Mouse (Mus musculus): ENCODE results near the gene Mrps5. TPM values are rescaled to one million over a fixed set of nuclear protein-coding genes. Genes with fewer than 3 reads are reported as not detected.
A peak's percentile ranks its signal among the peaks of the same experiment; 100 is the strongest.

Gene Mrps5
- total and polyA plus RNA-seq, 2 experiments from 2014 or later = 48.8 to 150 TPM

DNA sequence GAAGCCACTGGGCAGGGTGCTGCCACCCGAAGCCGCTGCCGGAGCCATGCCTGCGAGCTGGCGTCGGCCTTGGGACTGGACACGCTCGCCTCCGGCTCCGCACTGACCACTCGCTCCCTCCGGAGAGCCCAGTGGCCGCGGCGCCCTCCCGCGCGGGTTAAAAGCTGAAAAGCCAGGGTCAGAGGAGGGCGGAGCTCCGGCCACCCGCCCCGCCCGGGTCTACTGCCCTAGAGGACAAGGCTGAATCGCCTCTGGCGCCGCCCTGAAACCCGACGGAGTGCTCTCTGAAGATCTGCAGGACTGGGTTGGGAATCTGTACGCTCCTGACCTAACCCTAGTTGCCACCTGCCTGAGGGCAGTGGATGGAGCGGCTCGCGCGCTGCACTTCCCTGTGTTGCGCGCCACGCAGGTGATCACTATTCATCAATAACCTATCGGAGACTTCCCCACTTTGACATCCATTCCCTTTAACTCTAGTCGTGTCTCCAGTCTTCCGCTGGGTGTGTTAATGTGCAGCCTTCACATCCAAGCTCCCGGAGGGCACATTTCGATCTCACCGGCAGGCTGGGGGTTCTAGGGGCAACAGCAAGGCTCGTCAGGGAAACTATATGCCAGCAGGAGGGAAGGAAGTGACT is 69.2 kb downstream of the Mrps5 start, which contains the start of gene Mal:
Gene Mal, minus strand, starts transcription at position 610 of the 635 bp plus-strand sequence.
- no peak within 1 kb of the TSS for H3K27ac ChIP-seq (ENCODE audit: low read depth)

More for the DNA sequence above, 69.2 kb downstream of the Mrps5 start, which contains the start of gene Mal:
- no peak for TF ChIP-seq EP300 (IDR thresholded peaks at IDR 0.05; ENCODE audit: low read depth)
- TF ChIP-seq CTCF (IDR thresholded peaks at IDR 0.05; ENCODE audit: low read depth) = no peak
- peak within 1 kb of the TSS; percentile 82 for H3K4me2 ChIP-seq (ENCODE audit: low read depth, low read length)
- H3K27me3 ChIP-seq (ENCODE audit: control insufficient read depth, insufficient read depth, low read length) = peaks cover 58% of the 10 kb centered on the region
- H3K4me3 ChIP-seq (ENCODE audit: low read depth, low read length) = peak within 1 kb of the TSS; percentile 51
- no peaks in the 10 kb centered on the region for H3K36me3 ChIP-seq (replicated peaks; ENCODE audit: control insufficient read depth, insufficient read depth, low read length)
- ATAC-seq (ENCODE audit: insufficient read depth, low read depth) = 0 out of 2 replicates have a peak, but pooled peaks have one; percentile 17
- 0 out of 2 replicates have a peak within 1 kb of the TSS, but pooled peaks have one; percentile 38 for H3K9ac ChIP-seq (replicated peaks; ENCODE audit: low read depth, low read length)
- 1% methylated on average over 43 of the region's 43 CpGs for WGBS
- no peaks in the 10 kb centered on the region for H3K9me3 ChIP-seq (replicated peaks; ENCODE audit: control insufficient read depth, low read length)
- 0 out of 2 replicates have a peak, but pooled peaks cover 6% of the 10 kb centered on the region for H3K4me1 ChIP-seq (ENCODE audit: control insufficient read depth, insufficient read depth)
- no peak for DNase-seq (ENCODE audit: low spot score)

Other genes starting within 250 kb of the Mrps5 start
- gene Astl, start 248.6 kb upstream of the Mrps5 start, total RNA-seq (2014; rRNA removed; ENCODE audit: low replicate concordance) = not detected in 2 replicates
- not detected in 2 replicates for gene Astl, start 248.6 kb upstream of the Mrps5 start, polyA plus RNA-seq (2015; fragmentation: Nextera tagmentation; extraction: Ambion mirVana)
- 1.1 and 2.0 TPM in 2 replicates for gene Adra2b, start 224.0 kb upstream of the Mrps5 start, total RNA-seq (2014; rRNA removed; ENCODE audit: low replicate concordance)
- gene Adra2b, start 224.0 kb upstream of the Mrps5 start, polyA plus RNA-seq (2015; fragmentation: Nextera tagmentation; extraction: Ambion mirVana) = 0.67 and 0.71 TPM in 2 replicates
- 0.04 and 0.08 TPM in 2 replicates for gene Gpat2, start 162.0 kb upstream of the Mrps5 start, total RNA-seq (2014; rRNA removed; ENCODE audit: low replicate concordance)
- gene Gpat2, start 162.0 kb upstream of the Mrps5 start, polyA plus RNA-seq (2015; fragmentation: Nextera tagmentation; extraction: Ambion mirVana) = 0.04 and 0.20 TPM in 2 replicates
- gene Fahd2a, start 142.7 kb upstream of the Mrps5 start, total RNA-seq (2014; rRNA removed; ENCODE audit: low replicate concordance) = 30.3 and 58.0 TPM in 2 replicates
- 37.9 and 43.3 TPM in 2 replicates for gene Fahd2a, start 142.7 kb upstream of the Mrps5 start, polyA plus RNA-seq (2015; fragmentation: Nextera tagmentation; extraction: Ambion mirVana)
- gene Kcnip3, start 65.1 kb upstream of the Mrps5 start, total RNA-seq (2014; rRNA removed; ENCODE audit: low replicate concordance) = 3.5 and 7.9 TPM in 2 replicates
- gene Kcnip3, start 65.1 kb upstream of the Mrps5 start, polyA plus RNA-seq (2015; fragmentation: Nextera tagmentation; extraction: Ambion mirVana) = 0.20 and 0.40 TPM in 2 replicates
- gene Prom2, start 45.8 kb upstream of the Mrps5 start, total RNA-seq (2014; rRNA removed; ENCODE audit: low replicate concordance) = 0.04 and 6.0 TPM in 2 replicates
- gene Prom2, start 45.8 kb upstream of the Mrps5 start, polyA plus RNA-seq (2015; fragmentation: Nextera tagmentation; extraction: Ambion mirVana) = 0.03 and 0.08 TPM in 2 replicates
- 0.69 and 3.6 TPM in 2 replicates for gene Zfp661, start 128 bp upstream of the Mrps5 start, total RNA-seq (2014; rRNA removed; ENCODE audit: low replicate concordance)
- gene Zfp661, start 128 bp upstream of the Mrps5 start, polyA plus RNA-seq (2015; fragmentation: Nextera tagmentation; extraction: Ambion mirVana) = 1.4 and 1.6 TPM in 2 replicates
- gene Mal, start 69.5 kb downstream of the Mrps5 start, total RNA-seq (2014; rRNA removed; ENCODE audit: low replicate concordance) = 8.2 and 11.3 TPM in 2 replicates
- 1.7 and 2.5 TPM in 2 replicates for gene Mal, start 69.5 kb downstream of the Mrps5 start, polyA plus RNA-seq (2015; fragmentation: Nextera tagmentation; extraction: Ambion mirVana)
- 13.0 and 17.6 TPM in 2 replicates for gene Mall, start 142.7 kb downstream of the Mrps5 start, total RNA-seq (2014; rRNA removed; ENCODE audit: low replicate concordance)
- 7.0 and 7.4 TPM in 2 replicates for gene Mall, start 142.7 kb downstream of the Mrps5 start, polyA plus RNA-seq (2015; fragmentation: Nextera tagmentation; extraction: Ambion mirVana)
- 6.7 and 8.9 TPM in 2 replicates for gene Nphp1, start 201.7 kb downstream of the Mrps5 start, total RNA-seq (2014; rRNA removed; ENCODE audit: low replicate concordance)
- 17.2 and 21.3 TPM in 2 replicates for gene Nphp1, start 201.7 kb downstream of the Mrps5 start, polyA plus RNA-seq (2015; fragmentation: Nextera tagmentation; extraction: Ambion mirVana)
- 4.6 and 13.3 TPM in 2 replicates for gene Mtln, start 205.3 kb downstream of the Mrps5 start, total RNA-seq (2014; rRNA removed; ENCODE audit: low replicate concordance)
- gene Mtln, start 205.3 kb downstream of the Mrps5 start, polyA plus RNA-seq (2015; fragmentation: Nextera tagmentation; extraction: Ambion mirVana) = 63.3 and 65.0 TPM in 2 replicates
- 17.7 and 20.8 TPM in 2 replicates for gene Bub1, start 244.6 kb downstream of the Mrps5 start, total RNA-seq (2014; rRNA removed; ENCODE audit: low replicate concordance)
- 8.4 and 9.0 TPM in 2 replicates for gene Bub1, start 244.6 kb downstream of the Mrps5 start, polyA plus RNA-seq (2015; fragmentation: Nextera tagmentation; extraction: Ambion mirVana)

Measured in heart, postnatal 0 days (tissue).